Mouse (Mus musculus) midbrain, embryonic 14.5 days (tissue): Measurements from ENCODE around the gene Pik3r5. TPM values are rescaled to one million over a fixed set of nuclear protein-coding genes. Genes with fewer than 3 reads are reported as not detected.

Experiments used
- ATAC-seq: fragments of 200-750 bp; cut with Nextera tagmentation; 2 replicates; pipeline ENCODE4 v1.8.0; 2017; ENCODE audit warnings: moderate number of reproducible peaks, moderate library complexity; ENCODE audit not compliant: low FRiP score, low TSS enrichment
- DNase-seq: peaks from one replicate; pipeline ENCODE4 v3.0.0-alpha.2; 2015
- H3K27ac ChIP-seq: fragments of 300-500 bp; sonication (generic); replicated peaks from 2 replicates; pipeline ENCODE4 v1.5.1; 2014; ENCODE audit warnings: mild to moderate bottlenecking, low read depth, low read length, moderate library complexity
- H3K27me3 ChIP-seq: fragments of 300-500 bp; sonication (generic); 2 replicates; pipeline ENCODE4 v1.6.1; 2014; ENCODE audit warnings: low read length, control low read depth, mixed read lengths; ENCODE audit not compliant: control insufficient read depth, insufficient read depth
- H3K36me3 ChIP-seq: fragments of 300-500 bp; sonication (generic); 2 replicates; pipeline ENCODE4 v1.6.1; 2014; ENCODE audit warnings: low read length, control low read depth; ENCODE audit not compliant: control insufficient read depth, insufficient read depth
- H3K4me1 ChIP-seq: fragments of 300-500 bp; sonication (generic); 2 replicates; pipeline ENCODE4 v1.6.1; 2014; ENCODE audit warnings: mild to moderate bottlenecking, antibody characterized with exemption, low read length, control low read depth; ENCODE audit not compliant: control insufficient read depth, insufficient read depth
- H3K4me2 ChIP-seq: fragments of 300-500 bp; sonication (generic); 2 replicates; pipeline ENCODE4 v1.6.1; 2014; ENCODE audit warnings: mild to moderate bottlenecking, low read length, moderate library complexity
- H3K4me3 ChIP-seq: fragments of 300-500 bp; sonication (generic); replicated peaks from 2 replicates; pipeline ENCODE4 v1.5.1; 2014; ENCODE audit warnings: low read depth, low read length
- H3K9ac ChIP-seq: fragments of 300-500 bp; sonication (generic); replicated peaks from 2 replicates; pipeline ENCODE4 v1.6.1; 2014; ENCODE audit warnings: mild to moderate bottlenecking, low read length, moderate library complexity
- H3K9me3 ChIP-seq: fragments of 300-500 bp; sonication (generic); 2 replicates; pipeline ENCODE4 v1.6.1; 2016; ENCODE audit warnings: low read length, control low read depth, mixed read lengths; ENCODE audit not compliant: control insufficient read depth
- WGBS: fragments of 180-500 bp; shearing (Covaris S2); extraction: QIAGEN DNeasy Blood & Tissue Kit; methylation state at CpG from one replicate; pipeline ENCODE4 v1.1.7; 2014; 5-methylcytosine and 5-hydroxymethylcytosine counted together
- polyA plus RNA-seq: library from polyadenylated mRNA; unstranded; fragments of >200 nt; fragmentation: Nextera tagmentation; extraction: Ambion mirVana; gene quantifications from 2 replicates; pipeline ENCODE4 v1.2.1, GENCODE M21; 2014

Gene Pik3r5
- polyA plus RNA-seq, 1 experiment from 2014 or later: 0.54 TPM

- DNase-seq (no peak), ATAC-seq (no peak)
- Histone ChIP-seq H3K4me3 (no peak overlapping the region), H3K27ac (no peak overlapping the region), H3K9ac (no peak overlapping the region), H3K9me3 (no peaks in the 10 kb centered on the region), H3K36me3 (no peaks in the 10 kb centered on the region), H3K4me1 (no peaks in the 10 kb centered on the region), H3K27me3 (no peaks in the 10 kb centered on the region), H3K4me2 (no peak overlapping the region)
- 27% methylated on average over 2 of the region's 2 CpGs for WGBS
These were observed 57.3 kb downstream of the Pik3r5 start for GRCm38 (mm10) chr11:68489236-68489635.

GRCm38 (mm10) chr11:68492592-68492991 lies 60.7 kb downstream of the Pik3r5 start:
- ATAC-seq (no peak), DNase-seq (no peak)
- Histone ChIP-seq H3K36me3 (no peaks in the 10 kb centered on the region), H3K27ac (no peak overlapping the region), H3K4me3 (no peak overlapping the region), H3K4me2 (no peak overlapping the region), H3K9me3 (no peaks in the 10 kb centered on the region), H3K4me1 (no peaks in the 10 kb centered on the region), H3K9ac (no peak overlapping the region), H3K27me3 (no peaks in the 10 kb centered on the region)
- 91% methylated on average over 11 of the region's 11 CpGs for WGBS

GRCm38 (mm10) chr11:68493760-68494159 lies 61.8 kb downstream of the Pik3r5 start:
- WGBS: 81% methylated on average over 5 of the region's 5 CpGs

DNA sequence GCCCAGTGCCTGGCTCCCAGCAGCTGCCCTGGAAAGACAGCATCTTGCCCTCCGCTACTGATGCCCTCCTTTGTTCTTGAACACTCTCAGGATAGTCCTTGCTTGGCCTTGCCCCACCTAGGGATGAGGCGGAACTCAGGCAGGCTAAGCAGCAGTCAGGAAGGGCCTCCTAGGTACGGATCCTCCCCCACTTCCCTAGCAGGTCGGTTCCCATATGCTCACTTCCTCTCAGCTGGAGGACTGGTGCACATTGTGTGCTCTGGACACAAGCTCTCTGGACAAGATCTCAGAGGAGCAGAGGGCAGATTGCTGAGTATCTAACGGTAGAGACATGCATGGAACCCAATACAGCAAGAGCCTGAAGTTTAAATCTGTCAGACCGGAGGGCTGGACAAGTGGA lies 65.2 kb downstream of the Pik3r5 start:
- Histone ChIP-seq H3K4me2 (no peak overlapping the region), H3K27me3 (no peaks in the 10 kb centered on the region), H3K9ac (no peak overlapping the region), H3K9me3 (no peaks in the 10 kb centered on the region), H3K36me3 (no peaks in the 10 kb centered on the region), H3K4me3 (no peak overlapping the region), H3K4me1 (no peaks in the 10 kb centered on the region), H3K27ac (no peak overlapping the region)
- WGBS: 80% methylated on average over 6 of the region's 6 CpGs
- DNase-seq (no peak), ATAC-seq (no peak)

More at GRCm38 (mm10) chr11:68493760-68494159, 61.8 kb downstream of the Pik3r5 start:
- no peaks in the 10 kb centered on the region for H3K4me1 ChIP-seq
- H3K4me3 ChIP-seq: no peak overlapping the region
- H3K36me3 ChIP-seq: no peaks in the 10 kb centered on the region
- H3K9ac ChIP-seq: no peak overlapping the region
- ATAC-seq (no peak), DNase-seq (no peak)
- no peak overlapping the region for H3K27ac ChIP-seq
- H3K9me3 ChIP-seq: no peaks in the 10 kb centered on the region
- H3K4me2 ChIP-seq: no peak overlapping the region
- no peaks in the 10 kb centered on the region for H3K27me3 ChIP-seq

- H3K4me3 ChIP-seq: no peak overlapping the region
- no peak overlapping the region for H3K27ac ChIP-seq
- no peaks in the 10 kb centered on the region for H3K27me3 ChIP-seq
- no peak overlapping the region for H3K9ac ChIP-seq
- no peaks in the 10 kb centered on the region for H3K4me1 ChIP-seq
- no peaks in the 10 kb centered on the region for H3K36me3 ChIP-seq
- 90% methylated on average over 11 of the region's 11 CpGs for WGBS
- no peaks in the 10 kb centered on the region for H3K9me3 ChIP-seq
- no peak overlapping the region for H3K4me2 ChIP-seq
- no peak for DNase-seq
- ATAC-seq: no peak
These were observed 66.6 kb downstream of the Pik3r5 start for GRCm38 (mm10) chr11:68498517-68498916.

DNA sequence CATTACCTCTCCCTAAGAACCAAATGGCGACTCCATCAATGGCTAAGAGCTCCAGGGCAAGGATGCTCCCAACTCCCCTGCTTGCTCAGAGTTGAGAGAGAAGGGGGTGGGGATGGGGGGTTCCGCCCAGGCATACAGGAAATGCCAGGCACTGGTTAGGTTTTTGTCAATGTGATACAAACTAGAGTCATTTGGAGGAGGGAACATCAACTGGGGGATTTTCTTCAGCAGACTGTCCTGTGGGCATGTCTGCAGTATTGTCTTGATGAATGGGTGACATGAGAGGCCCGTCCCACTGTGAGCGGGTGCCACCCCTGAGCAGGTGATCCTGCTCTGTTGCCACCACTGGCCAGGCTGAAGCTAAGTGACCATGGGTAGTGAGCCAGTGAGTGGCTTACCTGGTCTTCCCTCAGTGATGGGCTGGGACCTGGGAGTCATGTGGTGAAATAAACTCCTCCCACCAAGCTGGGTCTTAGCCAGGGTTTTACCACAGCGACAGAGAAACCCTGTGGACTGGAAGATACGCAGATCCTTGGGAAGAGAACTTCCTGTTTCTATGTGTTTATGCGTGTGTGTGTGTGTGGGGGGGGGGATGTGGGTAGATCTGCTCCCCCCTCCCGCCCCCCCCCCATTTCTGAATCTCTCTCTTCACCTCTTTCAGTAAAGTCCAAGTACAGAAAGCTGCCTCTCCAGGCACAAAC lies 67.2 kb downstream of the Pik3r5 start:
- DNase-seq (no peak), ATAC-seq (no peak)
- Histone ChIP-seq H3K27me3 (no peaks in the 10 kb centered on the region), H3K4me2 (no peak overlapping the region), H3K4me1 (no peaks in the 10 kb centered on the region), H3K4me3 (no peak overlapping the region), H3K36me3 (no peaks in the 10 kb centered on the region), H3K27ac (no peak overlapping the region), H3K9ac (no peak overlapping the region), H3K9me3 (no peaks in the 10 kb centered on the region)
- WGBS: 79% methylated on average over 7 of the region's 8 CpGs

DNA sequence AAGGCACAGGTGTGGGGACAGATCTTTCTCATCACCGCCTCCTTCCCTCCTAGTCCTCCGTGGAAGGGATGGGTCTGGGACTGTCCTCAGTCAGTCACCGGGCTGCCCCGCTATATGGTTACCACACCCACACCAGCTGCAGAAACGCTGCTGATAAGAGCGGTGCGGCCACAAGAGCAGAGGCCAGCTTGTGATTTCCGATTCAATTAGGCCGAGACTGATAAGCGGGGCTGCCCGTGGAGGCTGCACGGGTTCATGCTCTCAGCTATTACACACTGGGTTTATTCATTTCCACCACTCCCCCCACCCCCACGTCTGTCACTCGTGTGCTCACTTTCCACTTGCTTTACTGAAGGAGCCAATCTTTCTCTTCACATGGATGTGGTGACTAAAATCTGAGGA lies 69.0 kb downstream of the Pik3r5 start:
- Histone ChIP-seq H3K4me3 (no peak overlapping the region), H3K9ac (no peak overlapping the region), H3K27ac (no peak overlapping the region), H3K36me3 (no peaks in the 10 kb centered on the region), H3K4me2 (no peak overlapping the region), H3K9me3 (no peaks in the 10 kb centered on the region), H3K27me3 (no peaks in the 10 kb centered on the region), H3K4me1 (no peaks in the 10 kb centered on the region)
- WGBS: 67% methylated on average over 14 of the region's 14 CpGs
- no peak for ATAC-seq
- peak; percentile 7 for DNase-seq

- no peaks in the 10 kb centered on the region for H3K4me1 ChIP-seq
- H3K9ac ChIP-seq: no peak overlapping the region
- 85% methylated on average over 2 of the region's 2 CpGs for WGBS
- H3K27me3 ChIP-seq: no peaks in the 10 kb centered on the region
- no peaks in the 10 kb centered on the region for H3K36me3 ChIP-seq
- DNase-seq (no peak), ATAC-seq (no peak)
- no peaks in the 10 kb centered on the region for H3K9me3 ChIP-seq
- no peak overlapping the region for H3K4me3 ChIP-seq
- no peak overlapping the region for H3K4me2 ChIP-seq
- H3K27ac ChIP-seq: no peak overlapping the region
These were observed 70.5 kb downstream of the Pik3r5 start for GRCm38 (mm10) chr11:68502408-68502807.

DNA sequence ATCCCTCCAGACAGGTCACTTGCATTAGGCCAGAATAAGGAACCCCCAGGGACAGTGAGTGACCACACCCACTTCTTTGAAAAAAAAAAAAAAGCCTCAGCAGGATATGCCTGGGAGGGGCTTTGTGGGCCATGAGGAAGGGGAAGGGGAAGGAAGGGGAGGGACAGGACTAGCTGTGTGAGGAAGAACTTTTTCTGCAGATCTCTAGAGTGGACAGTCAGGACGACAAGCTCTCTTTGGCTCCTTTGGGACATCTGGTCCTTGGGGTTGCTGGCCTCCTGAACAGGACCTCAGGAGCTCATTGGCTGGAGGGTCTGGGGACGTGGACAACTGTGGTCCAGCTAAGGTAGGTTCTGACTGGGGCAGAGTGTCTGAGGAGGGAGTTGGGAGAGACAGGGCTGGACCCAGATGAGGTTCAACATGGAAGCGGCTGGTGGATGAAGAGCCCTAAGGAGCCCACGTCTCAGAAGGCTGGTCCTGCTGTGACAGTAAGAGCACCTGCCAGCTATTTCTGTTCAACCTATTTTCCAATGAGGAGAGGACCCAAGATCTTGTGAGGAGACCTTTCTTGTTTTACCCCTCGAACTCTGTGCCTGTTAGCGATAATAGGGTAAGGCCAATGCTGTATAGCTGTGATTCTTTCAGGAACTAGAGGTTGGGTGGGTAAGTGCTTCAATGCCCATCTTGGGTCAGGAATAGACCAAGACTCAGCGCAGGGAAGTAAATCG lies 71.1 kb downstream of the Pik3r5 start, which contains the start of gene Pik3r6:
Gene Pik3r6 (plus strand): TSS at position 118 of the 728 bp plus-strand sequence.
- ATAC-seq: no peak
- DNase-seq: no peak
- no peak within 1 kb of the TSS for H3K27ac ChIP-seq
- WGBS: 86% methylated on average over 8 of the region's 8 CpGs
- no peaks in the 10 kb centered on the region for H3K4me1 ChIP-seq
- H3K9ac ChIP-seq: no peak within 1 kb of the TSS
- H3K4me2 ChIP-seq: no peak within 1 kb of the TSS
- H3K4me3 ChIP-seq: no peak within 1 kb of the TSS
- H3K27me3 ChIP-seq: no peaks in the 10 kb centered on the region
- no peaks in the 10 kb centered on the region for H3K36me3 ChIP-seq
- no peaks in the 10 kb centered on the region for H3K9me3 ChIP-seq
